Comparison of ENCODE assay signal across 27 mouse cellular contexts in the genomic region with DNA sequence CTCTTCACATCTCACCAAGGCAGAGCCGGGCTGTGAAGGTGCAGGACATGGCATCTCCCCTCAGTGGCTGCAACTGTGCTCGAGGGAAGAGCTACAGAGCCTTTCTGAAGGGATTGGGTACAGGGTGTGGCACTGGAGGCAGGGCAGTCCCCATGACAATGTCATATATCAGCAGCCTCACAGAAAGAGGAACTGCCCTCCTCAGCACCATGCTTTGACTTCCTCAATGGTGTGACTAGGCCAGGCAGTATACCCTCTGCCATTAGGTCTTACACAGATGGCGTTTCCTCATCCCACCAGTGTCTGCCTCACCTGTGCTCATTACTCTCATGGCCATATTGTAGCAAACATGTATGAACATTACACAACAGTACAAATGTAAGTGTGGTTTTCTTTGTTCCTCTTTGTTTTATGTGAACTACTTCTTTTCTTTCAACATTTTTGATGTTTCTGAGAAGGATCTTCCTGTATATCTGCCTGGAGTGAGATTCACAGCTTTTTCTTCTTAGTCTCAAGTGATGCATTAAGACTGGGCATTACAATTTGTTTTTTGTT. TPM values are rescaled to one million over a fixed set of nuclear protein-coding genes. Genes with fewer than 3 reads are reported as not detected.
DNase-seq lines count a peak whose midpoint lies in the region; ATAC-seq and TF ChIP-seq lines count a peak whose summit lies in the region.
"Not testable (repeated sequence)": the region's sequence is repeated elsewhere in the genome, so short reads cannot be mapped to it uniquely, and the experiment has no call there.
"Had no signal": no experiment of that assay in that cellular context is flagged by ENCODE, and none has a peak within 500 bp of the region (broad histone marks: within the 10 kb centered on the region; RNA-seq: fewer than 3 reads in every experiment).

A gene (minus strand): TSS at position 85 of the 555 bp plus-strand sequence.

- intact Hi-C loops in gastrocnemius, adult 2 months (cut with DNase I) = not testable (repeated sequence)

- H3K27me3 ChIP-seq in spleen, adult 2 months (ENCODE audit: control insufficient read depth, insufficient read depth, low read length) = not testable (repeated sequence)

- peak within 1 kb of the TSS; percentile 54; the same call in 1 of the 2 replicates for H3K27ac ChIP-seq in bone marrow, adult 2 months (ENCODE audit: control insufficient read depth, insufficient read depth, low read depth, low read length, poor library complexity)
- not testable (repeated sequence) for H3K27ac ChIP-seq in gastrocnemius, adult 2 months; spleen, adult 2 months (ENCODE audit: insufficient read depth, low read length)

- 0% methylated on average over 3 of the region's 3 CpGs for WGBS in bone marrow, adult 2 months
- WGBS in spleen, adult 2 months = 0% methylated on average over 3 of the region's 3 CpGs

- not testable (repeated sequence) for H3K4me1 ChIP-seq in bone marrow, adult 2 months (ENCODE audit: control insufficient read depth, insufficient read depth, low read length); spleen, adult 2 months (ENCODE audit: control insufficient read depth, insufficient read depth, insufficient read length)

- peak within 1 kb of the TSS; percentile 9 for H3K4me3 ChIP-seq in bone marrow, adult 2 months (replicated peaks; ENCODE audit: control insufficient read depth, low read depth, low read length)
- H3K4me3 ChIP-seq in gastrocnemius, adult 2 months = not testable (repeated sequence)
- 0 out of 2 replicates have a peak within 1 kb of the TSS, but pooled peaks have one; percentile 8 for H3K4me3 ChIP-seq in spleen, adult 2 months (ENCODE audit: extremely low read depth, insufficient read depth, insufficient read length)

- ATAC-seq in hematopoietic stem cell, adult 5-6 weeks (replicated peaks in 1 of 2; ENCODE audit: insufficient read depth in 1 of 2, low FRiP score in 2 of 2, low TSS enrichment in 1 of 2, low read depth in 1 of 2, poor library complexity in 2 of 2, severe bottlenecking in 2 of 2) = peak; percentile 80 to 89
- peak; percentile 84 for ATAC-seq in monocyte, adult 5-6 weeks (replicated peaks; ENCODE audit: insufficient number of reproducible peaks, low FRiP score, low TSS enrichment, poor library complexity, severe bottlenecking)

- H3K36me3 ChIP-seq in spleen, adult 2 months (ENCODE audit: control insufficient read depth, insufficient read depth, low read length) = not testable (repeated sequence)

- peak; percentile 60 to 64 for DNase-seq in B cell, adult 2 months
- DNase-seq in gastrocnemius, adult 2 months = peak; percentile 17
- peak; percentile 8 to 34 for DNase-seq in lung, adult 18-20 months
- peak; percentile 32 to 38 for DNase-seq in lung, postnatal 4 days
- peak; percentile 59 to 62 for DNase-seq in spleen, adult 2 months (ENCODE audit: low read depth in 1 of 2, low spot score in 2 of 2)

- TF ChIP-seq POLR2A in bone marrow, adult 2 months (IDR thresholded peaks at IDR 0.05; ENCODE audit: borderline replicate concordance, control insufficient read depth, low read depth, low read length); spleen, adult 2 months (IDR thresholded peaks at IDR 0.05; ENCODE audit: low read depth, low read length): not testable (repeated sequence)

- TF ChIP-seq CTCF in bone marrow, adult 2 months (IDR thresholded peaks at IDR 0.05; ENCODE audit: control insufficient read depth, insufficient read depth, low read length); gastrocnemius, adult 2 months (IDR thresholded peaks at IDR 0.05); spleen, adult 2 months (IDR thresholded peaks at IDR 0.05; ENCODE audit: extremely low read depth, insufficient read depth, insufficient read length, insufficient replicate concordance): not testable (repeated sequence)

RNA-seq across cellular contexts. Expression of the gene that starts here (rescaled TPM):
- 3.1 and 17.6 TPM in 2 replicates for polyA plus RNA-seq in bone marrow, adult 2 months (2011; ENCODE audit: insufficient read depth, insufficient read length, low replicate concordance, missing spikeins)
- not detected for total RNA-seq in gastrocnemius, adult 2 months (2021)
- 0.94 and 1.9 TPM in 2 replicates for total RNA-seq in hematopoietic stem cell, adult 5-6 weeks (2017)
- 5.2 to 14.5 TPM (median 10.1 TPM) in 3 replicates for total RNA-seq in monocyte, adult 5-6 weeks (2017)
- 7.0 and 18.4 TPM in 2 replicates for polyA plus RNA-seq in spleen, adult 2 months (2012; rRNA removed)
- total RNA-seq: adrenal gland, adult 18-20 months; adrenal gland, postnatal 25 days; gastrocnemius, postnatal 25 days; layer of hippocampus, adult 18-20 months; layer of hippocampus, postnatal 10 days; left cerebral cortex, adult 18-20 months; left cerebral cortex, postnatal 14 days had no signal
- polyA plus RNA-seq: C2C12; embryonic facial prominence, embryonic 12.5 days; forebrain, embryonic 14.5 days; heart, embryonic 13.5 days; hindbrain, embryonic 11.5 days; hindbrain, embryonic 16.5 days; kidney, embryonic 15.5 days; limb, embryonic 11.5 days; midbrain, embryonic 11.5 days; midbrain, embryonic 16.5 days; neural tube, embryonic 13.5 days; stomach, embryonic 14.5 days had no signal

Comparison
In these comparisons a context has a peak if more than half of its experiments do, and no peak if none do; other contexts are left out.
1. Peak in DNase-seq in gastrocnemius, adult 2 months; RNA of the gene not detected or under 1 TPM.